Mouse (Mus musculus) midbrain, embryonic 11.5 days (tissue): ENCODE data around the gene Zglp1. TPM values are rescaled to one million over a fixed set of nuclear protein-coding genes. Genes with fewer than 3 reads are reported as not detected.

Experiments used
- ATAC-seq: fragments of 200-750 bp; cut with Nextera tagmentation; 2 replicates; pipeline ENCODE4 v1.8.0; 2017; ENCODE audit warnings: moderate TSS enrichment, moderate library complexity; ENCODE audit not compliant: low FRiP score
- DNase-seq: peaks from one replicate; pipeline ENCODE4 v3.0.0; 2015; ENCODE audit warnings: low spot score; ENCODE audit errors: missing footprints
- H3K27ac ChIP-seq: fragments of 300-500 bp; sonication (generic); 2 replicates; pipeline ENCODE4 v1.5.1; 2014; ENCODE audit warnings: low read depth, low read length
- H3K27me3 ChIP-seq: fragments of 300-500 bp; sonication (generic); 2 replicates; pipeline ENCODE4 v1.6.1; 2014; ENCODE audit warnings: mild to moderate bottlenecking, low read length, moderate library complexity, mixed read lengths; ENCODE audit not compliant: control insufficient read depth, insufficient read depth
- H3K36me3 ChIP-seq: fragments of 300-500 bp; sonication (generic); 2 replicates; pipeline ENCODE4 v1.6.1; 2014; ENCODE audit warnings: mild to moderate bottlenecking, low read length, moderate library complexity, mixed read lengths; ENCODE audit not compliant: control insufficient read depth, insufficient read depth
- H3K4me1 ChIP-seq: fragments of 300-500 bp; sonication (generic); 2 replicates; pipeline ENCODE4 v1.6.1; 2014; ENCODE audit warnings: low read length; ENCODE audit not compliant: control insufficient read depth, insufficient read depth
- H3K4me2 ChIP-seq: fragments of 300-500 bp; sonication (generic); 2 replicates; pipeline ENCODE4 v1.6.1; 2014; ENCODE audit warnings: mild to moderate bottlenecking, moderate library complexity
- H3K4me3 ChIP-seq: fragments of 300-500 bp; sonication (generic); 2 replicates; pipeline ENCODE4 v1.5.1; 2014; ENCODE audit warnings: low read depth, low read length
- H3K9ac ChIP-seq: fragments of 300-500 bp; sonication (generic); 2 replicates; pipeline ENCODE4 v1.6.1; 2014; ENCODE audit warnings: low read length
- H3K9me3 ChIP-seq: fragments of 300-500 bp; sonication (generic); 2 replicates; pipeline ENCODE4 v1.6.1; 2016; ENCODE audit warnings: low read length; ENCODE audit not compliant: control insufficient read depth
- WGBS: fragments of 180-500 bp; shearing (Covaris S2); extraction: QIAGEN DNeasy Blood & Tissue Kit; methylation state at CpG from one replicate; pipeline ENCODE4 v1.1.7; 2014; 5-methylcytosine and 5-hydroxymethylcytosine counted together
- polyA plus RNA-seq: library from polyadenylated mRNA; unstranded; fragments of >200 nt; fragmentation: Nextera tagmentation; extraction: Ambion mirVana; gene quantifications from 2 replicates; pipeline ENCODE4 v1.2.1, GENCODE M21; 2014

Gene Zglp1
- polyA plus RNA-seq, 1 experiment from 2014 or later = 0.86 TPM

DNA sequence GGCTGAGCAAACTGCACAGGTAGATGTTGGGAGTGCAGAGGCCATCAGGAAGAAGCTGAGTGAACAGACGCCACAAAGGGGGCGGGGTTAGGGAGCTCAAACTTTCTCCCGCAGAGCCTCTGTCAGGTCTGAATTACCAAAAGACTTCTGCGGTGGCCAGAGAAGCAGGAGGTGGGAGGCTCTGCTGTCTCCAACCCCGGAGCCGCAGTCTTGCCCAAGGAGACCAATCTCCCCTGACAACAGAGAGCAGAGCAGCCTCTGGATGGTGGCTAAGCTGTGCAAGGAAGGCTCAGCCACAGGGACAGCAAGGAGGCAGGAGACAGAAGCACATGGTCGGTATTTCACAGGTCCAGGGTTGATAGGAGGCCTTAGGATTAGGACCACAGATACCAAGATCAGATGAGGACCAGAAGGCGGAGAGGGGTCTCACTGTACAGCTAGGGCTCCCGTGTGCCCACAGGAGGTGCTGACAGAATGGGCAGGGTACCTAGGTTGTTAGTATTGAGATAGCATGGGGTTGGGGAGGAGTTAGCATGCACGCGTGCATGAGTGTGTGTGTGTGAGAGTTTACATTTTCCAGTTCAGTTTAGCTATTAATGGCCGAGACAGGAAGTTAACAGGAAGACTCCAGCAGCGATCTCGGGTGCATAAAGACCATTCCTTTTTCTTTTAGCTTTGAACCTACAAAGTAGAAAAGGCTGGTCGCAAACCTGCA, 33.7 kb upstream of the Zglp1 start:
- no peaks in the 10 kb centered on the region for H3K36me3 ChIP-seq
- no peak overlapping the region for H3K4me3 ChIP-seq
- no peak overlapping the region for H3K9ac ChIP-seq
- no peaks in the 10 kb centered on the region for H3K27me3 ChIP-seq
- WGBS = 39% methylated on average over 15 of the region's 15 CpGs
- no peaks in the 10 kb centered on the region for H3K9me3 ChIP-seq
- peak; percentile 85 for DNase-seq
- H3K4me1 ChIP-seq = peaks cover 4% of the 10 kb centered on the region; the same call in 1 of the 2 replicates
- H3K4me2 ChIP-seq = no peak overlapping the region
- H3K27ac ChIP-seq = no peak overlapping the region
- ATAC-seq = no peak

DNA sequence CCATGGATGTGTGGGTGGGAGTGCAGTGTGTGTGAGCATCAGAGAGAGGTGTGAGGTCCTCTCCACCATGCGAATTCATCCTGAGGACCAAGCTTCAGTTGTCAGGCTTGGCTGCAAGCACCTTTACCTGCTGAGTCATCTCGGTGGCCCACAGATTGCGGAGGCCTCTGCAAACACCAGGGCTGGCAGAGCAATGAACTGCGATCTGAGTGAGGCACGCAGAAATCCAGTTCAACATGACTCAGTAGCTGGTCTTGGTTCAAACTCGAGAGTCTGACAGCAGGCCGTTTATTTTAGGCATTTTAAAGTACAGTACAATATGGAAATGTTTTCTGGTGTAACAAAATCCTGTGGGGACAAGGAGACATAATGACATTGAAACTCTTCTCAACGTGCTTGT, 30.9 kb upstream of the Zglp1 start:
- Histone ChIP-seq H3K27me3 (no peaks in the 10 kb centered on the region), H3K4me1 (peaks cover 4% of the 10 kb centered on the region; the same call in 1 of the 2 replicates), H3K9ac (no peak overlapping the region), H3K36me3 (no peaks in the 10 kb centered on the region; the same call in 1 of the 2 replicates), H3K9me3 (no peaks in the 10 kb centered on the region), H3K27ac (no peak overlapping the region), H3K4me2 (no peak overlapping the region), H3K4me3 (no peak overlapping the region)
- WGBS = 87% methylated on average over 8 of the region's 8 CpGs
- no peak for ATAC-seq
- DNase-seq = no peak

DNA sequence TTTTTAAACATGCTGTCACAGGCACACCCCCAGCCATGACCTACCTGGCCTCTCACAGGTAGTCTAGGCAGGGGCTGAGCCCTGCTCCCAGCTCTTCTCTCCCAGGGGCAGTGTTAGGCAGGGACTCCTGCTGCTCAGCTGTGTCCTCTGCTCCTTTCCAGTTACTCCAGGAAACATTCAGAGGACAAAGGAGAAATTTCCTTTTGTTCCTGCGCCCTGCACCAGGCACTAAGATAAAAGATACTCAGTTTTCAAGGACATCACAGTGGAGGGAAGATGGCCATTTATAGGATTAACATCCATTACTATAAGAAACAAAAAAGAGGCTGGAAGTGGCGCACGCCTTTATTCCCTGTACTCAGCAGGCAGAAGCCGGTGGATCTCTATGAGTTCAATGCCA, 29.1 kb upstream of the Zglp1 start:
- Histone ChIP-seq H3K9ac (no peak overlapping the region), H3K27me3 (no peaks in the 10 kb centered on the region), H3K9me3 (no peaks in the 10 kb centered on the region), H3K4me1 (peaks cover 8% of the 10 kb centered on the region), H3K36me3 (no peaks in the 10 kb centered on the region; the same call in 1 of the 2 replicates), H3K4me2 (no peak overlapping the region), H3K4me3 (no peak overlapping the region), H3K27ac (no peak overlapping the region)
- DNase-seq (no peak), ATAC-seq (no peak)
- WGBS = 84% methylated on average over 4 of the region's 4 CpGs

DNA sequence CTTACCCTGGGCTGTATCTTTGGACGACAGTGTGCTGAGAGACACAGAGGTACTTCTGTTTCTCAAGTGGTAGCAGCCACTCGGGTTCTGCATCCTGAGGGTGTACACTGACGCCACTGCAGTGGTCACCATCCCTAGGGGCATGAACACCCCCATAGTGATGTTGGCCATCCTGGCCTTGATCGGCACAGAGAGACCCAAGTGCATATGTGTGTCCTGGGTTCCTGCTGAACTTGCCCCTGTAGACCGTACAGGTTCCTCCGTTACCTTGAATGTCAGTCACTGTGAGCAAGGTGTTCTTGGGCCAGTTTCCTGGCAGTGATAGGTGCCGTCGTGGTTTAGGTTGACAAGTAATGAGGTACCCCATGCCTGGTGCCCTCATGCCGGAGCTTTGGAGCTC, 26.5 kb upstream of the Zglp1 start:
- H3K36me3 ChIP-seq = peaks cover 8% of the 10 kb centered on the region; the same call in 1 of the 2 replicates
- H3K4me3 ChIP-seq = no peak overlapping the region
- H3K4me2 ChIP-seq = no peak overlapping the region
- no peak overlapping the region for H3K27ac ChIP-seq
- H3K9ac ChIP-seq = no peak overlapping the region
- H3K4me1 ChIP-seq = peaks cover 12% of the 10 kb centered on the region
- ATAC-seq (no peak), DNase-seq (no peak)
- no peaks in the 10 kb centered on the region for H3K9me3 ChIP-seq
- no peaks in the 10 kb centered on the region for H3K27me3 ChIP-seq
- 93% methylated on average over 9 of the region's 9 CpGs for WGBS

DNA sequence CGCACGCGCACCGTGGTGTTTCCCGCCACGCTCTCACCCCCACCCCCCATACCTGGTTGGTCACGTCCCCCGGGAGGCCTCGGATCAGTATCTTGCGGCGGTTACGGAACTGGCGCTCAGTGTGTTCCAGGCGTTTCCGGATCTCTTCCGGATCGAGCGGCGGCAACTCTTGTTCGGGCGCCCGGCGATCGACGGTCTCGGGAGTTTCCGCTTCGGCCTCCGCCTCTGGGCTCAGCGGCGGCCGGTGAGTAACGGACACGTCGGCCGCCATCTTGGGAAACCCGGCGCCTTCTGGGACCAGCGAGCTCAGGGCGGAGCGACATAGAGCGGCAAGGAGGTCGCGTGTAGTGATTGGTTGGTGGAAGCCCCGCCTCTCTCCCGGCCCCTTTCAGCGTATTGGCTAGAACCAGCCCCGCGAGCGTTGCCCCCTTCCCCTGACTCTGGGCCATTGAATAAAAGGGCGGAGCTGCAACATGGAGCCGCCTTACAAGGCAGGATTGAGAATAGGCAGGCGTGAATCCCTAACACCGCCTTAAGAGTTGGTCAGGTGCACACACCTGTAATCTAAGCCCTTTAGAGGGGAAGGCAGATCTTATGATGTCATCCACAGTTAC, 24.9 kb upstream of the Zglp1 start, which contains the start of the genes Gm38431 and Raver1:
Gm38431 (minus strand) TSS at position 291 of the 614 bp plus-strand sequence.
Raver1 (minus strand) TSS at position 302 of the 614 bp plus-strand sequence.
- DNase-seq (peak; percentile 99), ATAC-seq (peak; percentile 100)
- peak within 1 kb of the TSS; percentile 89 for H3K4me2 ChIP-seq
- H3K4me1 ChIP-seq = peaks cover 12% of the 10 kb centered on the region
- no peaks in the 10 kb centered on the region for H3K9me3 ChIP-seq
- H3K4me3 ChIP-seq = peak within 1 kb of the TSS; percentile 76
- H3K36me3 ChIP-seq = peaks cover 11% of the 10 kb centered on the region; the same call in 1 of the 2 replicates
- peak within 1 kb of the TSS; percentile 71 for H3K27ac ChIP-seq
- H3K27me3 ChIP-seq = no peaks in the 10 kb centered on the region
- WGBS = under 1% methylated on average over 54 of the region's 54 CpGs
- H3K9ac ChIP-seq = peak within 1 kb of the TSS; percentile 89

DNA sequence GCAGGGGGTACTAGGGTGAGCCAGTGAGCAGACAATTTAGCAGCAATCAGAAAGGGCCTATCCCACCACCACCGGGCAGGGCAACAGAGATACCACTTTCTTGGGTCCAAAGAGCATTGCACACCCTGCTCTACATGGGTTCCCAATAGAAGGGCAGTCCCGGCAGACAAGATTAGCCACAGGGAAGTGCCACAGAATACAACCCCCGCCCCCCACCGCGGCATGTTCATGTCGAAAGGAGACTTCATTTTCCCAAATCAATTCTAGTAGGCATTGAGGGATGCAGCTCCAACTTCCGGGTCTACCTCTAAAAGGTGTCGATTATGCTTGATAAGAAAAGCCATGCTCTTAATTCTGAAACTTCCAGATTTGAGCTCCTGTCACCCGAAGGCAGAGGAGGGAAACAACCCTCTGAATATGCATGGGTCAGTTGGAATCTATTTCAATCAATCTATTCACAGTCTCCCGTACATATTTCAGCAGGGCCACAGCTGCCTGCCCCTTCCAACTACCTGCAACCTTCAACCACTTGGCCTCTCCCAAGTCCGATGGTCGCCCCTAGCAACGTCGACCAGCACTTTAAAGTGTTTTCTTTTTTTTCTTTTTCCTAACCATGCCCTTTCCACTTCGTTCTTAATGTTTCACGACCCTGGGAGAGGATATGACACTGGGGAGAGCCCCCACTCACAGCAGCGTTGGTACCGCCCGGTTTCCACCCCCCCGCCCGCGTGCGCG, 24.2 kb upstream of the Zglp1 start:
- Histone ChIP-seq H3K9me3 (no peaks in the 10 kb centered on the region), H3K27ac (peak overlapping the region; percentile 71), H3K9ac (peak overlapping the region; percentile 89), H3K4me1 (peaks cover 12% of the 10 kb centered on the region), H3K36me3 (peaks cover 15% of the 10 kb centered on the region; the same call in 1 of the 2 replicates), H3K27me3 (no peaks in the 10 kb centered on the region), H3K4me2 (peak overlapping the region; percentile 89), H3K4me3 (peak overlapping the region; percentile 76)
- ATAC-seq (peak; percentile 26), DNase-seq (peak; percentile 88)
- 3% methylated on average over 24 of the region's 24 CpGs for WGBS

DNA sequence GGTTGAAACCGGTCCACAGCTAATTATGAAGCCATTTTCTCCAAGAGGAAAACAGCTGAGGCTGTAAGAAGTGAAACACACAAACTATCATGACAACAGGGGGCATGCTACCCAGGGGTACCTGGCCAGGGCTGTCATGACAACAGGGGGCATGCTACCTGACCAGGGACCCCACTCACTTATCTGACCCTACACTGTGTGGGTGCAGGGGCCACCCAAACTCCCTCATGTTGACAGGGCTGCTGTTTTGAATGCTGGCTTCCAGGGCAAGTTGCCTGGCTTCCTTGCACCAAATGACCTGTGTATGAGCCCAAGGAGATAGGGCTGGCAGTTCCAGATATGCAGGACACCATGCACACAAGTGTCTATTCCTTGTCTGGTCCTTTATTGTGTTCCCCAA, 23.6 kb upstream of the Zglp1 start:
- peak overlapping the region; percentile 89 for H3K9ac ChIP-seq
- WGBS = 97% methylated on average over 1 of the region's 1 CpGs
- no peak overlapping the region for H3K27ac ChIP-seq
- H3K36me3 ChIP-seq = peaks cover 21% of the 10 kb centered on the region; the same call in 1 of the 2 replicates
- no peak for ATAC-seq
- no peaks in the 10 kb centered on the region for H3K9me3 ChIP-seq
- H3K4me1 ChIP-seq = peaks cover 12% of the 10 kb centered on the region
- DNase-seq = no peak
- H3K27me3 ChIP-seq = no peaks in the 10 kb centered on the region
- H3K4me2 ChIP-seq = peak overlapping the region; percentile 89
- H3K4me3 ChIP-seq = peak overlapping the region; percentile 76

DNA sequence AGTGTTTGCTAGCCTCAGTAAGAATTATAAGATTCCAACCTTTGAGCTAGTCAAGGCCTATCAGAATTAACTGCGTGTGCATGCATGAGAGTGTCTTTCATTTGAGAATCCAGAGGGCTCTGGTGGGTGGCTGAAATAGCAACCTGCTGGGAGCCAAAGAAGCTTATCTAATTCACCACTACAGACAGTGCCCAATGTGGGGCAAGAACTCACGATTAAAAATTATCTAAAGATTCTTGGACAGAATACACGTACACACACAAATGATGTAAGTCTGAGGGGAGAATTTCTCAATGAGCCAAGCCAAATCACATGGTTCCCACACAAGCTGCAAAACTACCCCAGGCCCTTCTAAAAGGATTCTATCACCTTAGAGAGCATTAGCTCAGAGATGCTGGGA, 16.4 kb upstream of the Zglp1 start:
- 82% methylated on average over 3 of the region's 3 CpGs for WGBS
- H3K4me2 ChIP-seq = no peak overlapping the region
- H3K27ac ChIP-seq = no peak overlapping the region
- peaks cover 63% of the 10 kb centered on the region for H3K36me3 ChIP-seq
- no peak overlapping the region for H3K9ac ChIP-seq
- ATAC-seq (no peak), DNase-seq (no peak)
- H3K27me3 ChIP-seq = no peaks in the 10 kb centered on the region
- H3K4me1 ChIP-seq = no peaks in the 10 kb centered on the region
- no peak overlapping the region for H3K4me3 ChIP-seq
- H3K9me3 ChIP-seq = no peaks in the 10 kb centered on the region
